Mouse (Mus musculus) embryonic facial prominence, embryonic 12.5 days (tissue): ENCODE measurements around the gene Dtx3. TPM values are rescaled to one million over a fixed set of nuclear protein-coding genes. Genes with fewer than 3 reads are reported as not detected.

Source experiments
- ATAC-seq: fragments of 200-750 bp; cut with Nextera tagmentation; 2 replicates; pipeline ENCODE4 v1.8.0; 2017; ENCODE audit not compliant: insufficient number of reproducible peaks, insufficient read depth, low FRiP score, low TSS enrichment
- H3K27ac ChIP-seq: fragments of 300-500 bp; sonication (generic); 2 replicates; pipeline ENCODE4 v1.5.1; 2016; ENCODE audit warnings: mild to moderate bottlenecking
- H3K27me3 ChIP-seq: fragments of 300-500 bp; sonication (generic); 2 replicates; pipeline ENCODE4 v1.6.1; 2016; ENCODE audit warnings: mild to moderate bottlenecking, moderate library complexity
- H3K36me3 ChIP-seq: fragments of 300-500 bp; sonication (generic); 2 replicates; pipeline ENCODE4 v1.6.1; 2016; ENCODE audit warnings: mild to moderate bottlenecking
- H3K4me1 ChIP-seq: fragments of 300-500 bp; sonication (generic); 2 replicates; pipeline ENCODE4 v1.6.1; 2016
- H3K4me2 ChIP-seq: fragments of 300-500 bp; sonication (generic); replicated peaks from 2 replicates; pipeline ENCODE4 v1.6.1; 2016; ENCODE audit warnings: mild to moderate bottlenecking, moderate library complexity
- H3K4me3 ChIP-seq: fragments of 300-500 bp; sonication (generic); 2 replicates; pipeline ENCODE4 v1.5.1; 2016; ENCODE audit warnings: mild to moderate bottlenecking
- H3K9ac ChIP-seq: fragments of 300-500 bp; sonication (generic); 2 replicates; pipeline ENCODE4 v1.6.1; 2016; ENCODE audit warnings: mild to moderate bottlenecking, moderate library complexity
- H3K9me3 ChIP-seq: fragments of 300-500 bp; sonication (generic); 2 replicates; pipeline ENCODE4 v1.6.1; 2016; ENCODE audit warnings: mild to moderate bottlenecking, moderate library complexity
- WGBS: fragments of 180-500 bp; shearing (Covaris S2); methylation state at CpG from one replicate; pipeline ENCODE4 v1.1.7; 2016; 5-methylcytosine and 5-hydroxymethylcytosine counted together
- polyA plus RNA-seq: library from polyadenylated mRNA; unstranded; fragments of >200 nt; fragmentation: Nextera tagmentation; extraction: Ambion mirVana; gene quantifications from 2 replicates; pipeline ENCODE4 v1.2.1, GENCODE M21; 2016

The Dtx3 gene
- polyA plus RNA-seq: 172 and 173 TPM in 2 replicates

DNA sequence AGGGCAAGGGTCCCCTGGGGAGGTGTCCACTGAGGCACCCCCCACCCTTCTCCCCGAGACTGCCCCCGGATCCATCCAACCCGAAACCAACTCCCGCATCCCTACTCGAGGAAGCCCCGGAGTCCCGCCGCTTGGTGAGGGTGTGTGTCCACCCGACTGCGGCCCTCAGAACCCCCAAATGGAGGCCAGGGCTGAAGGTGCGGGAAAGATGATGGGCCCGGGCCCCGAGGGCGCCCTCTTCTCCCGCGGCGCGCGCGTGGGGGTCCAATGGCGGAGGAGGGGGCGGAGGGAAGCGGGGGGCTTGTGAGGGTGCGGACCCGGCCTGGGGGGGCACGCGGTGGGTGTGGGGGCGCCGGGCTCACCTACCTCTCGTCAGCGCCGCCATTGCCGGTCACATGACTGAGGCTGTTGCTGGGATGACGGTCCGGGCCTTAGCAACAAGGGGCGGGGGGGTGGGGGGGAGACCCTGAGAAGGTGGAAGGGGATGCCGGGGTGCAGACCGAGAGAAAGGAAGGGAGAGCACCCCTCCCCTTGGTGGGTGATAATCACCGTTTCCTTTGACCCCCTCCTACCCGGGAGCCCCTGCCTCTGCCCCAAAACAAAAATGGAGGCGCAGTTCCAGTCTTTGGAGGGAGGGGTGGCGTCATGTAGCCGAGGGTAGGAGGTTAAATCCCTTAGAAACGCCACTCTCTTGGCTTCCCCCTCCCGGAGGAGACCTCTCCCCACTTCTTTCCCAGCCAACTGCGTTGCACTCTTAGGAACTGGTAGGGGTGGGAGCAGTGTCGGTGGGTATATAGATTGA lies at the start of gene Dtx3:
TSS of gene Dtx3 (minus strand) at position 401 of the 802 bp plus-strand sequence.
- Histone ChIP-seq H3K4me1 (peaks cover 37% of the 10 kb centered on the region), H3K27ac (peak within 1 kb of the TSS; percentile 95), H3K4me3 (peak within 1 kb of the TSS; percentile 88), H3K36me3 (peaks cover 40% of the 10 kb centered on the region), H3K9me3 (no peaks in the 10 kb centered on the region), H3K4me2 (peak within 1 kb of the TSS; percentile 87), H3K9ac (peak within 1 kb of the TSS; percentile 95), H3K27me3 (no peaks in the 10 kb centered on the region)
- peak; percentile 37; the same call in 1 of the 2 replicates for ATAC-seq
- under 1% methylated on average over 40 of the region's 47 CpGs for WGBS

DNA sequence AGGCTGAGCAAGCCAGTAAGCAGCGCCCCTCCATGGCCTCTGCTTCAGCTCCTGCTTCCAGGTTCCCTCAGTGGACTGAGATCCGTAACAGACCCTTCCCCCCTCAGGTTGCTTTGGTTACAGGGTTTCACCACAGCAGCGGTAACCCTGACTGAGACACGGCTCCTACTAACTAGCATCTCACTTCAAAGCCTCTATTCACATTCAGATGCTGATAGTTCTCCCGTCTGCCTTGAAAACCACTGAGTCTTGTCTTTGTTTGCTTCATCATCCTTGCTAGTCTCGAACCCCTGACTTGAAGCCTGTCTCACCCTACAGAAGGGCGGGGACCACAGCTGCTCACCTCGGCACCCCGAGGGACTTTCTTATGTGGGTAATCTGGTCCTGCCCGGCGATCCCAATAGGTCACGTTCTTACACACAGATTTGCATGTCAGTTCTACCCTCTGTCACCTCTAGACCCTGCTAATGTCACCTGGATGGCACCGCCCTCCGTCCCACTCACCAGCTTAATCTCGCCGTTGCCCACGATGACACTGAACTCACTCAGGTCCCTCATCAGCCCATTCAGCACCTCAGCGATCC lies 42.8 kb upstream of the Dtx3 start:
- Histone ChIP-seq H3K36me3 (peaks cover 16% of the 10 kb centered on the region; the same call in 1 of the 2 replicates), H3K27ac (no peak overlapping the region), H3K4me2 (no peak overlapping the region), H3K4me1 (peaks cover 7% of the 10 kb centered on the region), H3K9ac (no peak overlapping the region), H3K4me3 (no peak overlapping the region), H3K9me3 (no peaks in the 10 kb centered on the region), H3K27me3 (peaks cover 4% of the 10 kb centered on the region; the same call in 1 of the 2 replicates)
- ATAC-seq: no peak
- WGBS: 73% methylated on average over 18 of the region's 18 CpGs

DNA sequence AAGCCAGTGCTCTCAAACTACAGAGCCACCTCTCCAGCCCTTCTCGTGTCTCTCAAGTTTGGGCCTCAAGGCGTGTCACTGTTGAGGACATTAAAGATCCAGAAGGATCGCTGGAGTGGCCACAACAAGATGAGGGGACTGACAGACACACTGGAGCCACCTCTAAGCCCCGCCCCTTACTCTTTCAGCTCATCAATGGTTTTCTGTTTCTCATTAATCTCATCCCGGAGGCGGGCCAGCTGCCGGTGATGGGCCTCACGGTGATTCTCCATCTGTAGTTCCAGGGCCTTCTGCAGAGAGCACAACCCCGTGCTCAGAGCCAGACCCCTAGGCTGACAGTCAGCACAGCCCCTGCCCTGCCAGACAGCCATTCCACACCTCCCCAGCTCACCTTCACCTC lies 41.0 kb upstream of the Dtx3 start:
- Histone ChIP-seq H3K36me3 (peaks cover 6% of the 10 kb centered on the region; the same call in 1 of the 2 replicates), H3K9me3 (no peaks in the 10 kb centered on the region), H3K4me1 (peaks cover 7% of the 10 kb centered on the region), H3K27me3 (peaks cover 4% of the 10 kb centered on the region; the same call in 1 of the 2 replicates), H3K27ac (peak overlapping the region; percentile 26; the same call in 1 of the 2 replicates), H3K9ac (no peak overlapping the region), H3K4me2 (0 out of 2 replicates have a peak overlapping the region, but pooled peaks have one; percentile 3), H3K4me3 (no peak overlapping the region)
- WGBS: 19% methylated on average over 9 of the region's 9 CpGs
- no peak for ATAC-seq

DNA sequence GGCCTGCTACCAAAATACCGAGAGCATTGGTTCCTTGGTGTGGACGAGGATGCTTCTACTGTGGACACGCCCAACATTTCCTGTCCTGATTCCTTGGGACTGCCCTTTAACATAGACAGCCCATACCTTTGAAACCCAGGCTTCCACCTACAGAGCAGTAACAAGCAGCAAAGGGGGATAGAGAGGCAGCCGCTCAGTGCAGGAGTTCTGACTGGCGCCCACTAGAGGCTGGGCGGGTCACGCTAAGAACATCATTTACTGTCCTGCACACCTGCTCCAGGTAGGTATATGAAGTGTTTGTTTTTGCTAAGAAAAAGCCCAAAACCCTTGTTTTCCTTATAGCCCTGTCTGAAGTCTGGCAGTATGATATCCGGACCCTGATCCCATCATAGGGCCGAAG lies 37.6 kb upstream of the Dtx3 start:
- Histone ChIP-seq H3K27ac (no peak overlapping the region), H3K4me1 (peaks cover 7% of the 10 kb centered on the region), H3K36me3 (no peaks in the 10 kb centered on the region), H3K4me3 (no peak overlapping the region), H3K4me2 (no peak overlapping the region), H3K9me3 (no peaks in the 10 kb centered on the region), H3K27me3 (no peaks in the 10 kb centered on the region), H3K9ac (no peak overlapping the region)
- WGBS: 77% methylated on average over 9 of the region's 9 CpGs
- ATAC-seq: no peak

DNA sequence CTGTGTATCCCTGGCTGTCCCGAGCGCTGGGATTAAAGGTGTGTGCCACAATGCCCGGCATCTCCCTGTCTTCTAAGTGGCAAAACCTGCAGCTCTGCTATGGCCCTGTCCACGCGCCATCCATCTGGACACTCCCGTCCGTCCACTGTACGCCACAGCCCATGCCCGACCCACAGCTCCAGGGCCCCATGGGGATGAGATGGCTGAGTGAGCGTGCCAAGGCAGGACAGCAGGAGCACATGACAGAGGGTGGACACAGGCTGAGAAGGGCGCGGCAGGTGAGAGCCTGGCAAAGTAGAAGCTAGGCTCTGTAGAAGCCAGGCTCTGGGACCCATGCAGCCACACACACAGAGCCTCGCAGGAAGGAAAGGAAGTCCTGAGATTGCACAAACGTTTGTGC lies 36.2 kb upstream of the Dtx3 start:
- 76% methylated on average over 14 of the region's 14 CpGs for WGBS
- peak overlapping the region; percentile 2; the same call in 1 of the 2 replicates for H3K9ac ChIP-seq
- no peaks in the 10 kb centered on the region for H3K27me3 ChIP-seq

DNA sequence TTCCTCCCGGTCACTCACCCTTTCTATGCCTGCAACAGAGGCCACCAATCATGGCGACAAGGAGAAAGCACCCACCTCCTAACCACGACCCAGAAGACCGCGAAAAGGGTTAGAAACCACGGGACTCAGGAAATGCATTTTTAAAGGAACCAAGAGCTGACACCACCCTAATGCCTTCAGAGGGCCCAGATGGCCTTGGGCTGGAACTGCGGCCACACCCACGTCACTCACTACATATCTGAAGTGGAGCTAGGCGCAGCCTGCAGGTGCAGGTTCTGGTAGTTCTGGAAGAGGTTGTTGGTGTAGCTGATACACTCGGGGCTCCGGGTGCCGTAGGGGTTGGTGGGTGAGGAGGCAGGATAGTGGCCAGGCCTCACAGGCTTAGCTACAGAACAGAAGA lies 35.2 kb upstream of the Dtx3 start:
- no peak overlapping the region for H3K4me3 ChIP-seq
- no peaks in the 10 kb centered on the region for H3K4me1 ChIP-seq
- no peak overlapping the region for H3K9ac ChIP-seq
- H3K36me3 ChIP-seq: no peaks in the 10 kb centered on the region
- H3K27me3 ChIP-seq: no peaks in the 10 kb centered on the region
- WGBS: 86% methylated on average over 12 of the region's 12 CpGs
- no peak overlapping the region for H3K27ac ChIP-seq
- no peak for ATAC-seq
- no peaks in the 10 kb centered on the region for H3K9me3 ChIP-seq
- H3K4me2 ChIP-seq: no peak overlapping the region

More for the DNA sequence above, 36.2 kb upstream of the Dtx3 start:
- ATAC-seq: no peak
- H3K27ac ChIP-seq: no peak overlapping the region
- H3K4me2 ChIP-seq: no peak overlapping the region
- no peak overlapping the region for H3K4me3 ChIP-seq
- H3K4me1 ChIP-seq: peaks cover 5% of the 10 kb centered on the region
- no peaks in the 10 kb centered on the region for H3K9me3 ChIP-seq
- H3K36me3 ChIP-seq: no peaks in the 10 kb centered on the region

DNA sequence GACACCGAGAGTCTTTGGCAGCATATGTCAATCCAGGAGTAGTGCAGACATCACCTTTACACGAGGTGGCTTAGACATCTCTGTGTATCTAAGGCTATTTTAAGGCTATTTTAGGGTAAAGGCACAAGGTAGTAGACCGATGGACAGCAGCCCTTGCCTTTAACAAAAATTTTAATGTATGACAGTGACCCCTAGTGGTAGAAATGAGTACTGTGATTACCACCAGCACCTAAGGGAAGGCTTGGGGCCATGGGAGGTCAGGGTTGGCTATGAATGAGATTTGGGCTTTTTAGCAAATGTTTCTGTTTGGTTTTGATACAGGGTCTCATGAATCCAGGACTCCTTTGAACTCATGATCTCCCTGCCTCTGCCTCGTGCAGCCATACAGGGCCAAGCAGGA lies 33.4 kb upstream of the Dtx3 start:
- Histone ChIP-seq H3K4me1 (no peaks in the 10 kb centered on the region), H3K36me3 (no peaks in the 10 kb centered on the region), H3K4me3 (no peak overlapping the region), H3K9me3 (no peaks in the 10 kb centered on the region), H3K27me3 (no peaks in the 10 kb centered on the region), H3K27ac (no peak overlapping the region), H3K9ac (no peak overlapping the region), H3K4me2 (no peak overlapping the region)
- WGBS: 19% methylated on average over 4 of the region's 4 CpGs
- ATAC-seq: no peak

DNA sequence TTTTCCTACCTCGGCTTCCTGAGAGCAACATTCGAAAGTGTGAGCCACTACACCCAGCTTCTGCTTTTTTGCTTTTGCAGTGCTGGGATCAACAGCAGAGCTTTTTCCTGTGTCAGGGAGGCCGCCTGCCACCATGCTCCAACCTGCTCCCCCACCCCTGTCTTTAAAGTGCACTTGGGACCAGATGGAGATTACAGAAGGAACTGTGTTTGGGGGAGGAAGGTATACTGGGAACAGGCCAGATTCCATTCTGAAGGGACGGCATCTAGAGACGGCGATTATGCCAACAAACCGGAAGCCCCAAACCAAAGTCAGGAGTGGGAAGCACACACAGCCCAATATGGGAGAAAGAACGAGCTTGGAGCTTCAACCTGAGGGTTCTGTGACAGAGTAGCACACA lies 31.6 kb upstream of the Dtx3 start:
- no peak for ATAC-seq
- no peak overlapping the region for H3K4me3 ChIP-seq
- 86% methylated on average over 8 of the region's 8 CpGs for WGBS

DNA sequence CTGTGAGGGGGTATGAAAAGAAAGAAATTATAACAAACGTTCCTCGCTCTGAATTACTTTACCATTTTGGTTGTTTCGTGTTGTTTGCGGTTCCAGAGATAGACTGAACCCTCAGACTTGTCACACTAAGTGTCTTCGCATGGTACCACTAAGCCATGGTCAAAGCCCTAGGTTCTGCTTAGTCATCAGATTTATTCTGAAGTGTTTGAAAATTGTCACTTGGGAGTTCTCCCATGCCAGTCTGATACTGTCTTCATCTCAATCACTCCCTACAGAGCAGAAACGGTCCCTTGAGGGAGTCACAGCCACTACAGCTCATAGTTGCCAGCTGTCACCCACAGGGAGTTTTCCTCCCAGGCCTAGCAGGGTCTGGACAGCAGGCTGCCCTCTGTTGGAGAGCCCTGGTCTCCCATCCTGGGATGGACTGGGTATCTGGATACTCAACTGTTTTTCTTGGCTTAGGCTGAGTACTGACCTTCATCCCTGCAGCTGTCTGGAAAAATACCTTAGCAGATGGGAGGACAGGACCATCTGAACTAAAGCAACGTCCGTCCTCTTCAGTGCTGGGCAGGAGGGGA lies 30.9 kb upstream of the Dtx3 start:
- no peak overlapping the region for H3K4me2 ChIP-seq
- no peaks in the 10 kb centered on the region for H3K36me3 ChIP-seq
- no peak for ATAC-seq
- H3K9ac ChIP-seq: no peak overlapping the region
- H3K9me3 ChIP-seq: no peaks in the 10 kb centered on the region
- H3K4me1 ChIP-seq: no peaks in the 10 kb centered on the region
- WGBS: 68% methylated on average over 8 of the region's 8 CpGs
- no peak overlapping the region for H3K27ac ChIP-seq
- H3K4me3 ChIP-seq: no peak overlapping the region
- no peaks in the 10 kb centered on the region for H3K27me3 ChIP-seq

More for the DNA sequence above, 31.6 kb upstream of the Dtx3 start:
- Histone ChIP-seq H3K36me3 (no peaks in the 10 kb centered on the region), H3K9me3 (no peaks in the 10 kb centered on the region), H3K27me3 (no peaks in the 10 kb centered on the region), H3K4me2 (no peak overlapping the region), H3K4me1 (no peaks in the 10 kb centered on the region), H3K27ac (no peak overlapping the region), H3K9ac (no peak overlapping the region)

DNA sequence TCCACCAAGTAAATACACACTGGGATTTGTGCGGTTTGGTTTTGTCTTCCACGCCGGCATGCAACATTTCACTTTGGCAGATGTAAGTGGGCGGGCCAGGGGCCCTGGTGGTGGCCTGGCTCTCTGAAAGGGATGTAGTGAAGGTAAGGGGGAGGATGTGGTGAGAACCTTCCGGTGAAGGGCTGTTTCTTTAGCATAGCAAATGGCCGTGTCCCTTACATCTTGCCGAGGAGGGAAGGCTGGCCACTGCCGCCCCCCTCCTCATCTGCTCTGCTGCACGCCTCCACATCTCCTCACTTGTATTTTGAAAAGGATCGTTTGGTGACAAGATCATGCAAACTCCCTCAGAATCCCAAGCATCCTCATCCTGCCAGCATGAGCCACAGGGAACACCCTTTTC lies 30.2 kb upstream of the Dtx3 start:
- Histone ChIP-seq H3K36me3 (no peaks in the 10 kb centered on the region), H3K4me3 (no peak overlapping the region), H3K27ac (no peak overlapping the region), H3K27me3 (no peaks in the 10 kb centered on the region), H3K4me2 (no peak overlapping the region), H3K9me3 (no peaks in the 10 kb centered on the region), H3K9ac (no peak overlapping the region), H3K4me1 (no peaks in the 10 kb centered on the region)
- ATAC-seq: no peak
- WGBS: 31% methylated on average over 10 of the region's 10 CpGs

DNA sequence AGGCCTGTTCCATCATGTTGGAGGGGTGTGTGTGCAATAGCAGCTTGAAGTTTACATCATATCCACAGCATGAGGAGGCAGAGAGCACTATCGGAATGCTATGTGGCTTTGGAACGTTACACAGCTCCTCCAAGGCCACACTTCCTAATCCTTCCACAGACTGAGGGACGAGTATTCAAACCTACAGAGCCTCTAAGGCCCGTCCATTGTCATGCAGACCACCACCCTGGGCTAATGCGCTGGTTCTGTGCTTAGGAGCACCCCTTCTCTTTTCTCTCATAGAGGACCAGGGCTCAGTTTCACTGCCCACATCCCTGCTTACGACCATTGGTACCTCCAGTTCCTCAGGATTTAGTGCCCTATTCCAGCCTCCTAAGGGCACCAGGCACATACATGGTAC lies 29.7 kb upstream of the Dtx3 start:
- no peak for ATAC-seq
- Histone ChIP-seq H3K4me1 (no peaks in the 10 kb centered on the region), H3K9ac (no peak overlapping the region), H3K9me3 (no peaks in the 10 kb centered on the region), H3K27ac (no peak overlapping the region), H3K4me2 (no peak overlapping the region), H3K4me3 (no peak overlapping the region), H3K27me3 (no peaks in the 10 kb centered on the region), H3K36me3 (no peaks in the 10 kb centered on the region)
- 37% methylated on average over 6 of the region's 6 CpGs for WGBS

DNA sequence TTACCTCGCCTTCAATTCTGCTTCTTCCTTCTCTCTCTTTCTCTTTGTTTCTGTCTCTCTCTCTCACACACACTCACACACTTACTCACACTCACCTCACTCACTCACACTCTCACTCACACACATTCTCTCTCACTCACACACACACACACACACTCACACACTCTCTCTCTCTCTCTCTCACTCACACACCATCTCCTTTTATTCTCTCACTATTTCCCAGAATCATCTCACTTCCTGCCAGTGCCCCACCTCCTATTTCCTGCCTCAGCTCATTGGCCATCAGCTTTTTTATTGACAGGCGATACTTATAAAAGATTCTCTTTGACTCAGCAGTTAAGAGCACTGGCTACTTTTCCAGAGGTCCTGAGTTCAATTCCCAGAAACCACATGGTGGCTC lies 22.8 kb upstream of the Dtx3 start:
- no peak for ATAC-seq
- no peak overlapping the region for H3K27ac ChIP-seq

More for the DNA sequence above, 22.8 kb upstream of the Dtx3 start:
- H3K9me3 ChIP-seq: no peaks in the 10 kb centered on the region
- no peaks in the 10 kb centered on the region for H3K36me3 ChIP-seq
- H3K4me3 ChIP-seq: no peak overlapping the region
- H3K9ac ChIP-seq: no peak overlapping the region
- WGBS: 86% methylated on average over 2 of the region's 2 CpGs
- no peaks in the 10 kb centered on the region for H3K4me1 ChIP-seq
- H3K27me3 ChIP-seq: no peaks in the 10 kb centered on the region
- no peak overlapping the region for H3K4me2 ChIP-seq
